Comparison of ENCODE assay signal across 8 mouse cellular contexts in genomic region chr16:10501865-10502264, GRCm38 (mm10). TPM values are rescaled to one million over a fixed set of nuclear protein-coding genes. Genes with fewer than 3 reads are reported as not detected.
DNase-seq lines count a peak whose midpoint lies in the region; ATAC-seq and TF ChIP-seq lines count a peak whose summit lies in the region.
"Had no signal": no experiment of that assay in that cellular context is flagged by ENCODE, and none has a peak within 500 bp of the region (broad histone marks: within the 10 kb centered on the region; RNA-seq: fewer than 3 reads in every experiment).

No protein-coding gene starts in this region.

- no peak for TF ChIP-seq CTCF in lung, adult 2 months (IDR thresholded peaks at IDR 0.05; ENCODE audit: insufficient read depth, low read length)
- no peak for TF ChIP-seq CTCF in brain, embryonic 14.5 days (IDR thresholded peaks at IDR 0.05; ENCODE audit: borderline replicate concordance, extremely low read depth, insufficient read depth, insufficient read length)

- no peak overlapping the region for H3K4me2 ChIP-seq in kidney, embryonic 16.5 days (replicated peaks; ENCODE audit: low read depth, low read length)
- no peak overlapping the region for H3K4me2 ChIP-seq in neural tube, embryonic 11.5 days (ENCODE audit: low read depth)
- H3K4me2 ChIP-seq: embryonic facial prominence, embryonic 12.5 days had no signal

- H3K27me3 ChIP-seq in kidney, embryonic 16.5 days (ENCODE audit: insufficient read depth, low read length), result no peaks in the 10 kb centered on the region
- H3K27me3 ChIP-seq in neural tube, embryonic 11.5 days (ENCODE audit: control insufficient read depth, insufficient read depth, low read length), result no peaks in the 10 kb centered on the region
- H3K27me3 ChIP-seq: embryonic facial prominence, embryonic 12.5 days had no signal

- ATAC-seq in kidney, embryonic 16.5 days (ENCODE audit: low FRiP score, low TSS enrichment), result peak; percentile 52; the same call in 1 of the 2 replicates
- no peak for ATAC-seq in neural tube, embryonic 11.5 days (ENCODE audit: insufficient read depth, low FRiP score, low TSS enrichment)

- intact Hi-C loops in gastrocnemius, postnatal 36 days (cut with DNase I), result no loop called here

- no peak overlapping the region for H3K4me3 ChIP-seq in lung, adult 2 months (replicated peaks; ENCODE audit: extremely low read depth, low read depth, low read length)
- no peak overlapping the region for H3K4me3 ChIP-seq in kidney, embryonic 16.5 days (ENCODE audit: low read length)
- no peak overlapping the region for H3K4me3 ChIP-seq in neural tube, embryonic 11.5 days (ENCODE audit: low read depth, low read length)
- H3K4me3 ChIP-seq: embryonic facial prominence, embryonic 12.5 days had no signal

- no peak for TF ChIP-seq POLR2A in lung, adult 2 months (IDR thresholded peaks at IDR 0.05; ENCODE audit: borderline replicate concordance, extremely low read depth, low read depth, low read length)
- TF ChIP-seq POLR2A in brain, embryonic 14.5 days (IDR thresholded peaks at IDR 0.05; ENCODE audit: borderline replicate concordance, extremely low read depth, insufficient read depth, insufficient read length, poor library complexity, severe bottlenecking), result no peak

- no peaks in the 10 kb centered on the region for H3K36me3 ChIP-seq in kidney, embryonic 16.5 days (ENCODE audit: insufficient read depth, low read length)
- H3K36me3 ChIP-seq in neural tube, embryonic 11.5 days (ENCODE audit: control insufficient read depth, insufficient read depth, low read length), result no peaks in the 10 kb centered on the region
- H3K36me3 ChIP-seq: embryonic facial prominence, embryonic 12.5 days had no signal

- peak; percentile 41 for DNase-seq in lung, adult 2 months
- no peak for DNase-seq in lung, postnatal 25 days (ENCODE audit: low spot score)
- peak; percentile 28 for DNase-seq in brain, embryonic 14.5 days (ENCODE audit: low read depth)
- peak; percentile 69 for DNase-seq in neural tube, embryonic 11.5 days (ENCODE audit: low spot score)
- DNase-seq in cerebellum, postnatal 36 days, result no peak
- DNase-seq in gastrocnemius, postnatal 36 days, result no peak

- no peak overlapping the region for H3K9ac ChIP-seq in kidney, embryonic 16.5 days (replicated peaks; ENCODE audit: low read length)
- no peak overlapping the region for H3K9ac ChIP-seq in neural tube, embryonic 11.5 days (ENCODE audit: low read length)
- H3K9ac ChIP-seq: embryonic facial prominence, embryonic 12.5 days had no signal

- WGBS in lung, adult 2 months, result 15% methylated on average over 8 of the region's 8 CpGs
- WGBS in kidney, embryonic 16.5 days, result 10% methylated on average over 8 of the region's 8 CpGs
- 13% methylated on average over 8 of the region's 8 CpGs for WGBS in neural tube, embryonic 11.5 days

- no peak overlapping the region for H3K27ac ChIP-seq in kidney, embryonic 16.5 days (ENCODE audit: low read length)
- no peak overlapping the region for H3K27ac ChIP-seq in neural tube, embryonic 11.5 days (ENCODE audit: low read depth, low read length)
- H3K27ac ChIP-seq: embryonic facial prominence, embryonic 12.5 days had no signal

- H3K4me1 ChIP-seq in lung, adult 2 months (ENCODE audit: control insufficient read depth, insufficient read depth, low read length), result no peaks in the 10 kb centered on the region; the same call in 1 of the 2 replicates
- H3K4me1 ChIP-seq in kidney, embryonic 16.5 days (ENCODE audit: insufficient read depth, low read length), result no peaks in the 10 kb centered on the region
- no peaks in the 10 kb centered on the region for H3K4me1 ChIP-seq in neural tube, embryonic 11.5 days (ENCODE audit: control insufficient read depth, insufficient read depth, low read length)
- H3K4me1 ChIP-seq: embryonic facial prominence, embryonic 12.5 days had no signal

- H3K9me3 ChIP-seq in kidney, embryonic 16.5 days (ENCODE audit: low read length), result no peaks in the 10 kb centered on the region
- H3K9me3 ChIP-seq in neural tube, embryonic 11.5 days (ENCODE audit: control insufficient read depth, low read length), result no peaks in the 10 kb centered on the region
- H3K9me3 ChIP-seq: embryonic facial prominence, embryonic 12.5 days had no signal

RNA-seq across cellular contexts. Expression of gene Ciita, which starts 22.0 kb away (rescaled TPM):
- 13.2 and 13.3 TPM in 2 replicates for polyA plus RNA-seq in lung, adult 2 months (2012; rRNA removed)
- 0.03 and 0.04 TPM in 2 replicates for polyA plus RNA-seq in brain, embryonic 14.5 days (2012; rRNA removed)
- polyA plus RNA-seq in kidney, embryonic 16.5 days (2015; fragmentation: Nextera tagmentation; extraction: Ambion mirVana), result 0.80 TPM in 2 replicates
- 0.09 and 0.12 TPM in 2 replicates for polyA plus RNA-seq in neural tube, embryonic 11.5 days (2014; fragmentation: Nextera tagmentation; extraction: Ambion mirVana)
- under 1 TPM; 0.22 to 0.61 TPM for total RNA-seq in gastrocnemius, postnatal 36 days (2021)

RNA-seq across cellular contexts. Expression of gene Dexi, which starts 41.0 kb away (rescaled TPM):
- 56.1 and 59.5 TPM in 2 replicates for polyA plus RNA-seq in lung, adult 2 months (2012; rRNA removed)
- 36.2 and 50.3 TPM in 2 replicates for polyA plus RNA-seq in brain, embryonic 14.5 days (2012; rRNA removed)
- 7.1 and 14.1 TPM in 2 replicates for polyA plus RNA-seq in kidney, embryonic 16.5 days (2015; fragmentation: Nextera tagmentation; extraction: Ambion mirVana)
- polyA plus RNA-seq in neural tube, embryonic 11.5 days (2014; fragmentation: Nextera tagmentation; extraction: Ambion mirVana), result 24.1 and 28.2 TPM in 2 replicates
- 10 to 100 TPM; 39.3 to 47.4 TPM for total RNA-seq in gastrocnemius, postnatal 36 days (2021)

RNA-seq across cellular contexts. Expression of gene Clec16a, which starts 43.3 kb away (rescaled TPM):
- 12.7 and 18.3 TPM in 2 replicates for polyA plus RNA-seq in lung, adult 2 months (2012; rRNA removed)
- polyA plus RNA-seq in brain, embryonic 14.5 days (2012; rRNA removed), result 27.8 and 39.3 TPM in 2 replicates
- 32.1 and 35.6 TPM in 2 replicates for polyA plus RNA-seq in kidney, embryonic 16.5 days (2015; fragmentation: Nextera tagmentation; extraction: Ambion mirVana)
- polyA plus RNA-seq in neural tube, embryonic 11.5 days (2014; fragmentation: Nextera tagmentation; extraction: Ambion mirVana), result 41.4 and 44.0 TPM in 2 replicates
- 10 to 100 TPM; 59.3 to 70.8 TPM for total RNA-seq in gastrocnemius, postnatal 36 days (2021)

RNA-seq across cellular contexts. Expression of gene Tvp23a, which starts 54.7 kb away (rescaled TPM):
- 0.63 and 1.2 TPM in 2 replicates for polyA plus RNA-seq in lung, adult 2 months (2012; rRNA removed)
- polyA plus RNA-seq in brain, embryonic 14.5 days (2012; rRNA removed), result 49.6 and 55.0 TPM in 2 replicates
- 14.3 and 16.3 TPM in 2 replicates for polyA plus RNA-seq in kidney, embryonic 16.5 days (2015; fragmentation: Nextera tagmentation; extraction: Ambion mirVana)
- 20.8 and 26.0 TPM in 2 replicates for polyA plus RNA-seq in neural tube, embryonic 11.5 days (2014; fragmentation: Nextera tagmentation; extraction: Ambion mirVana)
- under 1 TPM; 0.23 to 0.37 TPM for total RNA-seq in gastrocnemius, postnatal 36 days (2021)

Comparison
In these comparisons a context has a peak if more than half of its experiments do, and no peak if none do; other contexts are left out.
1. DNase-seq: peak in lung, adult 2 months (single experiment), brain, embryonic 14.5 days (single experiment) and neural tube, embryonic 11.5 days (single experiment); none in lung, postnatal 25 days (single experiment), cerebellum, postnatal 36 days (0 of 2) and gastrocnemius, postnatal 36 days (0 of 2).